Mouse (Mus musculus) embryonic fibroblast, embryonic 13.5 days (primary cell): ENCODE measurements around the gene Kif2a.

Experiments used
- CTCF ChIP-seq: IDR thresholded peaks from 2 replicates; pipeline ENCODE4 v1.5.1; 2011; ENCODE audit warnings: mild to moderate bottlenecking, control low read depth, low read length, moderate library complexity, borderline replicate concordance; ENCODE audit not compliant: insufficient read depth
- POLR2A ChIP-seq: IDR thresholded peaks from 2 replicates; pipeline ENCODE4 v1.6.1; 2011; ENCODE audit warnings: low read depth, mild to moderate bottlenecking, control low read depth, low read length, moderate library complexity

DNA sequence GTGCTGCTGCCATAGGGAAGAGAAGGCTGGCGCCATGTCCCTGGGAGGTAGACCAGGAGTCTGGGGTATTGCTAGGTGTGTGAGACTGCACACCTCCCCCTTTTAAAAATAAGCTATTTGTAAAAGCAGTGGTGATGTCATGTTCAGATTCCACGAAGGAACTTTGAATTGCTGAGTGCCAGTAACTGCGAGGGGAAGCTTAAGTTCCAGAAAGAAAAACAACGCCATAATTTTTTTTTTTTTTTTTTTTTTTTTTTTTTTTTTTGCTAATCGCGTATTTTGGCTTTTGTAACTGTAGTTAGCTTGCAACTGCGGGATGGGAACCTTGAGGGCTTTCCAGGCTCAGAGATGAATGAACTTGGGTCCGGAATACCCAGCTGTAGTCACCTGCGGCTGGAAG is 76.4 kb downstream of the Kif2a start:
- TF ChIP-seq CTCF (no peak), POLR2A (no peak)
